Mouse (Mus musculus): ENCODE results near the gene Slit3.
A peak's percentile ranks its signal among the peaks of the same experiment; 100 is the strongest.

Slit3 gene

GRCm38 (mm10) chr11:35454191-35454725, 333.2 kb downstream of the Slit3 start:
- DNase-seq (ENCODE audit: low read depth, low spot score): no peak

DNA sequence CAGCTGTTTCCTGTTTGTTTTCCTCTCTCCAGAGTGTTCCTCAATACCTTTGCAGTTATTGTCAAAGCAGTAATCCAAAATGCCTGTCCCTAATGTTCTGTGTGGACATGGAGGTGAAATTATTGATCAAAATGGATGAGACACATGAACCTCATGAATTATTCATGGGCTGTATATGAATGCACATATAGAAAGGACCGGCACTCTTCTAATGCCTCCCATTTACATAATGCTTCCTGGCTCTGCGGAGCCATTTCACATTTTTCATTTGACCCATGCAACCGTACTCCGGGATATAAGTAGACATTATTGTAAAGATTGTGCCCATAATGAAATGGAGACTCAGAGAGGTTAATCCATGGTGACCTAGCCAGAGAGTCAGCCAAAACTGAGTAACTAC, 333.8 kb downstream of the Slit3 start:
- no peak for DNase-seq (ENCODE audit: low read depth, low spot score)

DNA sequence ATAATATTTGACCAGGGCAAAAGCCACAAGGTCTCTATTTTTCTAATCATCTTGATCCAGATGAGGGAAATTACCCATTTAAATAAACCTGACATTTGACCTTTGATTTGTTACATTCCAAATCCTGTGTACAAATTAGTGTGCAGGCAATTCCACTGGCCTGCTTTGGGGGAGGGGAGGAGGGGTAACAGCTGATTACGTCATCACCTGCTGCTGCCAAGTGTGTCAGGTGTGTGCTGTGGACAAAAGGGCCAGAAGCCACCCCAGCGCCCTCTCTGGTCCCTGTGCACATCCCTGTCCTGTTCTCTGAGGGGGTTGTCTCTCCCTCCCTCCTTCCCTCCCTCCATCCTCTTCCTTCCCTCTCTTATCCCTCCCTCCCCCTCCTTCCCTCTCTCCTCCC, 337.0 kb downstream of the Slit3 start:
- no peak for DNase-seq (ENCODE audit: low read depth, low spot score)

GRCm38 (mm10) chr11:35466701-35467100, 345.7 kb downstream of the Slit3 start:
- DNase-seq (ENCODE audit: low read depth, low spot score): no peak

DNA sequence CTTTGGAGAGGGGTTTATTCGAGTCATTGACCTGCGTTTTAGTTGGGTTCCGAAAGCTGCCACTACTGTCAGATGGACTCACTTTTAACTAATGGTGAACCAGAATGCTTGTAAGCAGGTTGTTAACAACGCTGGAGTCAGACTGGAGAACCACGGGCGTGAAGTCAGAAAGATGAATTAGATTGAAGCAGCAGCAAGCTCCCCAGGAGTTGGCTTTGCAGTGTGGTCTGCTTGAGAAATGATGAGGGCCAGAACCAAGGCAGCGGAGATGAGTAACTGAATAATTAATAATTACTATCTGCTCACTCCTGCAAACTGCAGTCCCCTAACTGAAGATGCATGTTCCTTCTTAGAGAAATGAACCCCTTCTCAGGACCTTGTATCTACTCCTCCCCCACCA, 347.8 kb downstream of the Slit3 start:
- DNase-seq (ENCODE audit: low read depth, low spot score): no peak

- DNase-seq (ENCODE audit: low read depth, low spot score): no peak
Measured at GRCm38 (mm10) chr11:35469940-35470339, 348.9 kb downstream of the Slit3 start.

DNA sequence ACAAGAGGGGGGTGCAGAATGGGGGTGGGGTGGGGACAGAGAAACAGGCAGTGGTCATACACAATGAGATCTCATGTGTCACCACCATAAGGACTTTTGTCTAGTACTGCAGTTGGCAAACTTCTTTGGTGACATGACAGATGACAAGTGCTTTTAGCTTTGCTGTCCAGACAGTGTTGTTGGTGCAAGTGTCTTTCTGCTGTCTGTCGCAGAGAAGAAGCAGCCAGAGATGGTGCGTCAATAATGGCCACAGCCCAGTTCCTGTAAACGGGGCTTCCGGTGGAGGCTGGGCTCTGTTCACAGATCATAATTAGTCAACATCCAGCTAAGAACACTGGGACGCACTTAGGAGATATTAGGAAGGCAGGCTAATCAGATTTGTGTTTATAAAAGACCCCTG, 349.8 kb downstream of the Slit3 start:
- DNase-seq (ENCODE audit: low read depth, low spot score): no peak

- no peak for DNase-seq (ENCODE audit: low read depth, low spot score)
Measured at GRCm38 (mm10) chr11:35472842-35473616, 352.0 kb downstream of the Slit3 start.

GRCm38 (mm10) chr11:35473617-35473996, 352.6 kb downstream of the Slit3 start:
- no peak for DNase-seq (ENCODE audit: low read depth, low spot score)

DNA sequence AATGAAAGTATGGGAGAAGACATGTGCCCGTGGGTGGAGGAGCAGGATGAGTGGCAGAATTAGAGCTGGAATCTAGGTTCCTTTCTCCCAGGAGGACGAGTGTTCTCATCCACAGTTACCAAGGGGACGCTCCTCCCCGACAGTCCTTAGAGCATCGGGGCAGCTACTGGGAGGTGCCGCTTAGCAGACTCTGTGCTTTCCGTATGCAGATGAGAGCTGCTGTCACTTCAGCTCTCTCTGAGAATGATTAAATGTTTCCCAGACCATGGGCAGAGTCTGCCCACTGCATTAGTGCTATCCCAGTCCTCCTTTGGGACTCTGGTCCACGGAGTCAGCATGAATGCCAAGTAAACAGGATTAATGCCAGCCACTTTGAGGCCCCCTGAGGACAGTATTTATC, 359.1 kb downstream of the Slit3 start:
- peak; percentile 59 for DNase-seq (ENCODE audit: low read depth, low spot score)

- DNase-seq (ENCODE audit: low read depth, low spot score): no peak
Measured at GRCm38 (mm10) chr11:35481611-35482363, 360.8 kb downstream of the Slit3 start.

DNA sequence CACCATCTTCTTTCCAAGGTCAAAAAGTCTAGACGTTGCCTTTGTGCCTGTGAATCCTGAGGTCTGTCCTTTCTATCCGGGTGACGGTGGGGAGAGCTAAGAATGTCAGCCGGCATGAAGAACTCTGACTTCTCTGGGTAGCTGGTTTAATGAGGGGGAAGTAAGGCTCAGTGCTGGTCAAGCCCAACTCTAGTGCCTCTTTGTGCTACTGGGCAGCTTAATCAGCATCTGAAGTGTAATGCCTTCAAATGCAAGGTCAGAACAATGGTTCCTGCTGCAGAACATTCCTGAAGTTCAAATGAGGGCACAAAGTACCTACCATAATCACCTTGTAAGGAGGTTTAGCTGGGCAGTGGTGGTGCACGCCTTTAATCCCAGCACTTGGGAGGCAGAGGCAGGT, 366.9 kb downstream of the Slit3 start:
- DNase-seq (ENCODE audit: low read depth, low spot score): no peak

- DNase-seq (ENCODE audit: low read depth, low spot score): no peak
Measured at GRCm38 (mm10) chr11:35491701-35492100, 370.7 kb downstream of the Slit3 start.

DNA sequence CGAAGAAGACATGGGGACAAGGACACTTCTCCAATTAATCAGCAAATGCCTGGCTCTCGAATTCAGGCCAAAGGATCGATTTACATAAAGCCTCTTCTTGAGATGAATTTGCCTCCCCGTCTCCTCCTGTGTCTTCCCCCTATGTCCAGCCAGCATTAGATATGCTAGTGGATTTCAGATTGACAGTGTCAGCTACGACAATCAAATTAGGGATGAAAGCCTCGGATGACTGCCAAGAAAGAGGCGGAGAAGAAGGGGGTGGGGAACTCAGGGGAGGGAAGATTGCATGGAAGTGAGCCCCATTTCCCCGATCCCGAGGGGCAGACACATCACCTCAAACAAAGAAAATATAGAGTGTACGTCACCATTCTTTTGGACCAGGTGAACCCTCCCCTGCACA, 375.9 kb downstream of the Slit3 start:
- DNase-seq (ENCODE audit: low read depth, low spot score): no peak

DNA sequence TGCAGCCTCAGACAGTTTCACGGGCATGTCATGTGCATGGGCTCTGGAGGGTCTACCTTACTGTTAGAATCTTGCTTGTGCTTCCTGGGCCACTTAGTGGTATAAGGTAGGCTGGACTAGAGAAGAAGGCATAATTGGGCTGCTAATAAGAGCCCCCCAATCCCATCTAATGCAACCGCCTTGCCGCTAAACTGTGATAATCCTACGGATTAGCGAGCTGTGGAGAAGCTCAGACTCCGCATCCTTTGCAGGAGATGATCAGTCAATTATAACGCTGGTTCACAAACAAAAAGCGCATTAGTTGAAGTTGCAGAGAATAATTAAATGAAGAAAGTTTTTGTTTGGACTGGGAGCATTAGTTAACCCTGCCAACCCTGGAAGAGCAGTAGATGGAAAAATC, 376.9 kb downstream of the Slit3 start:
- DNase-seq (ENCODE audit: low read depth, low spot score): no peak

- no peak for DNase-seq (ENCODE audit: low read depth, low spot score)
Measured at GRCm38 (mm10) chr11:35502128-35502527, 381.1 kb downstream of the Slit3 start.

DNA sequence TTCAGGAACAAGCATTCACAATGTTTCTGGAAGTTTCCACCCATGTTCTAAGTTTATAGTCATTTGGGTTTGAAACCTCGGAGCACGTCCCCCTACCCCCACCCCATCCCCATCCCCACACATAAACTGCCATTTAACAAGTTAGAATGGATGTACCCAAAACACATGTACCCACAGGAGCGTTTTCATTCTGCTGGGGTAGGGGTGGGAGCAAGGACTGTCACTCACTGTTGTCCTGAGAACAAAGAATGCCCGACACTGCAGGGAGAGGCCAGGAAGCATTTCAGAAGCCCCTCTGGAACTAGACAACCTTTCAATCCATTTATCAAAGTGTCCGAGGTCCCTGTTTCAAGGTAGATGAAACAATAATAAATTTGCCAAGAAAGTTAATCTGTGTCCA, 383.0 kb downstream of the Slit3 start:
- no peak for DNase-seq (ENCODE audit: low read depth, low spot score)

DNA sequence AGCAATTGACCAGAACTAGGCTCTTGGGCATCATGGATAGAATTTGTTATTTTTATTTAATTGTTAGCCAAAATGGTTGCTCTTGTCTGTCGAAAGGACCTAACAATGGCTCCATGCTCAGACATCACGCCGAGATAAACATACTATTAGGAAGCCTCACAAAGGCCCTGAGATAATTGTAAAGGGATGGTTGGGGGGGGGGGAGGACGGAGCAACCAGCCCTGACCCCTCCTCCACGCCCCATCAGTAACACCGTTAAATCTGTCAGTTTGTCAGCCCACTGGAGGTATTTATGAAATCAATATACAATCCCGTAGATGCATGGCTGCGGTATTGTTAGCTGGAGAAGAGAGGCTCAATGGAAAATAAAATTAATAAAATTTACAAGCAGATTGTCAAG, 383.9 kb downstream of the Slit3 start:
- no peak for DNase-seq (ENCODE audit: low read depth, low spot score)

DNA sequence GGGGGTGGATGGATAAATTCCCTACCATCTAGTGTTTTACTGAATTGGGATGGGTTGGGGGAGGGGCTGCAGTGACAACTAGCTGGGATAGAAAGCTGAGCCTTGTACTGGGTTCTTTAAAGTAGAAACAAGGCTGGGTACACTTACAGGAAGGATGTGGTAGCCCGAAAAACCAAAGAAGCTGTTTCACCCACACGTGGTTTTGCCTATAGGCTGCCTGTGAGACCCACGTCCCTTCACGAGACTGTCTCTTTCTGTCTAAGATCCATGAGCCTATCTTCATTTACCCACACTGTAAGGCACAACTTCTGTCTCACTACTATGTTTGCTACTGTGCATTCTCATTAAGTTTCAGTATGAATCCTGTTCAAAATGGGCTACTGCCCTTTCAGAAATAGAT, 384.3 kb downstream of the Slit3 start:
- no peak for DNase-seq (ENCODE audit: low read depth, low spot score)

DNA sequence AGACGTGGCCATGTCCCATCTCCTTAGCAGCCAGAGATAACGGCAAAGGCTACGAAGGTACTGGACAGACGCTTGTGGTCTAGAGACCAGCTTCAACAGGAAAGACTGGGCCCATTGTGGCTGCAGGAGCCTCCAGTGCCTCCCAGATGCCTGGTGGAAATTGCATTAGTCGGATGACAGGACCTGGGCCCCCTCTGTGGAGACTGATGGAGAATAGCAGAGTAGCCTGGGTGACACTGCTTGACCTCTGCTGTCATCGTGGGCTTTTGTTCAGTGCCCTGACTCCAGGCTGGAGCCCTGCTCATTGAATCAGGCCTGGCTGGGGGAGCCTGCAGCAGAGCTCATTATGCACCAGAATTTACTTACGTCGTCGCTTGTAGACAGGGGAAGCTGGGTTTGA, 384.8 kb downstream of the Slit3 start:
- DNase-seq (ENCODE audit: low read depth, low spot score): no peak

DNA sequence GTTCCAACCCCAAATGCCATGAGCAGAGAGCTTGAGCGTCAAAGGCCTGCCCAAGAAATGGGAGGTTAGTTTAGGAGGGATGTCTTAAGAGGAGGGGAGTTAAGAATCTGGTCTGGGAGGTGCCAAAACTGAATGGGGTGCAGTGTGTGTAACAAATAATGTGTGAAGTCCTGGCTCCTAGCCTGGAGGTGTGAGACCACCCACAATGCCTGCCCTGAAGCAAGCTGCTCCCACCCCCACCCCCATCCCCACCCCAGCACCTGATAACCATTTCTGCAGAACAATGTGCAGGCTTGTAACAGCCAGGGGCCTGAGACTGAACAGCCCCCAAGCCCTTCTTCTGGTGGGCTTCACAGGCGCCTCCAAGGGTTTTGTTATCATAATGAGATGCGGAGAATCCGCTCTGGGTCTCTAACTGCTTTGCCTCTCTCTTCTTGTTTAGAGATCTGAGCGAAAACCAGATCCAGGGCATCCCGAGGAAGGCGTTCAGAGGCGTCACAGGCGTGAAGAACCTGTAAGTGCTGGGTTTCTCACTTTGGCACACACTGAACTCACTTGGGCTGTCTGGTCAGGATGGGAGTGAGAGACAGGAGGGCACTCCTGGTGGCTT, 386.9 kb downstream of the Slit3 start:
- no peak for DNase-seq (ENCODE audit: low read depth, low spot score)

- DNase-seq (ENCODE audit: low read depth, low spot score): no peak
Measured at GRCm38 (mm10) chr11:35512686-35513085, 391.7 kb downstream of the Slit3 start.

DNA sequence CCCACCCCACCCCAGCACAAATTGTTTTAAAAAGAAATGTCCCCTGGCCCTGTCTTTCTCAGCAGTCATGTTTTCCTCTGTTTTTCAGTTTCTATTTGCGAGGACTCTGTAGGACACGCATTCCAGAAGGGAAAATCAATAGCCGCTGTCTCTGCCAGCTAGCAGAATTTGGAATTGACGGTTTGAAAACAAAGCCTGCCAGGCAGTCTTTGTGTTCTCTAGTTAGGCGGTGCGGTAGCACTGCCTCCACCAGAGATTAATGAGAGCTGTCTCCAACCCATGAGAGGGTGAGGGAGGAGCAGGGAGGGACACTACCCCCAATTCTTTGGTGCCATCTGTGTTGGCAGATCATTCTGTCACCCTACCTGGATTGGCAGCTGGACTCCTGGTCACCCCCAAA, 392.3 kb downstream of the Slit3 start:
- DNase-seq (ENCODE audit: low read depth, low spot score): peak; percentile 36
